Mouse (Mus musculus): ENCODE data around the gene Eps8.

GRCm38 (mm10) chr6:137633121-137633520 is 21.6 kb downstream of the Eps8 start:
- TF ChIP-seq POLR2A (IDR thresholded peaks at IDR 0.05; ENCODE audit: low read depth, low read length) (no peak), CTCF (IDR thresholded peaks at IDR 0.05; ENCODE audit: extremely low read depth, insufficient read depth, insufficient read length, insufficient replicate concordance) (no peak)
